Mouse (Mus musculus) forebrain, embryonic 10.5 days (tissue): ENCODE results near the gene Tns2. TPM values are rescaled to one million over a fixed set of nuclear protein-coding genes. Genes with fewer than 3 reads are reported as not detected.

Source experiments
- DNase-seq: peaks from one replicate; pipeline ENCODE4 v3.0.0-alpha.2; 2017; ENCODE audit warnings: low spot score; ENCODE audit errors: extremely low spot score
- H3K27ac ChIP-seq: fragments of 300-500 bp; sonication (generic); 2 replicates; pipeline ENCODE4 v1.5.1; 2016; ENCODE audit warnings: mild to moderate bottlenecking
- H3K27me3 ChIP-seq: fragments of 300-500 bp; sonication (generic); 2 replicates; pipeline ENCODE4 v1.6.1; 2016; ENCODE audit warnings: mild to moderate bottlenecking; ENCODE audit not compliant: poor library complexity, severe bottlenecking
- H3K36me3 ChIP-seq: fragments of 300-500 bp; sonication (generic); replicated peaks from 2 replicates; pipeline ENCODE4 v1.6.1; 2016; ENCODE audit warnings: mild to moderate bottlenecking, moderate library complexity
- H3K4me1 ChIP-seq: fragments of 300-500 bp; sonication (generic); 2 replicates; pipeline ENCODE4 v1.6.1; 2016
- H3K4me3 ChIP-seq: fragments of 300-500 bp; sonication (generic); 2 replicates; pipeline ENCODE4 v1.5.1; 2016; ENCODE audit warnings: mild to moderate bottlenecking, moderate library complexity
- H3K9me3 ChIP-seq: fragments of 300-500 bp; sonication (generic); 2 replicates; pipeline ENCODE4 v1.6.1; 2016; ENCODE audit warnings: mild to moderate bottlenecking, moderate library complexity
- WGBS: fragments of 180-500 bp; shearing (Covaris S2); methylation state at CpG from one replicate; pipeline ENCODE4 v1.1.7; 2016; 5-methylcytosine and 5-hydroxymethylcytosine counted together
- polyA plus RNA-seq: library from polyadenylated mRNA; unstranded; fragments of >200 nt; fragmentation: Nextera tagmentation; extraction: Ambion mirVana; gene quantifications from 2 replicates; pipeline ENCODE4 v1.2.1, GENCODE M21; 2016

Tns2 gene
- polyA plus RNA-seq, 1 experiment from 2014 or later = 11.1 TPM

DNA sequence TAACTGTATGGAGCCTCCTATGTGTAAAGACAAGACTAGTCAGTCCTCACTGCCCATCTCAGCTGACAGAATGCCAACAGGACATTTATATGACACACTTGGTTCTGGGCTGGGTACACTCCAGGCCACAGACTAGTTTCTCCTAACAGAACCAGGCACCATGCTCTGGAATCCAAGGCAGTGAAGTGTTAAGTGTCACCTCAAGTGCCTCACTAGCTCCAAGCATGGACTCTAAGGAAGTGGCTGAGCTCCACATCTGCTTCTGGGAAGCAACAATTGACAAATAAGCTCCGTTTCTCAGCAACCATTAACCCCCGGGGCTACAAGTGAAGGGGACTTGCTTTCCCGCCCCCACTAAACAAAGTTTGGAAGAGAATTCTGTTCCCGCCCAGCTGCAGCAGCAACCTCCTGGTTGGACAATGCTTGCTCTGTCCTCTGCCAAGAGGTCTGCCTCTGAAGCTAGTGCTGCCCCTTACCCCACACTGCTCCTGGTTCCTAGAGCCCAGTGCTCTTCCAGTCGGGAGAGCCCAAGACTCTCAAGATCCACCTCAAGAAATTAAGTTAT, 2.1 kb upstream of the Tns2 start:
- H3K27ac ChIP-seq = peak overlapping the region; percentile 35
- H3K27me3 ChIP-seq = peaks cover 41% of the 10 kb centered on the region
- 0 out of 2 replicates have a peak overlapping the region, but pooled peaks have one; percentile 5 for H3K4me3 ChIP-seq
- H3K4me1 ChIP-seq = peaks cover 60% of the 10 kb centered on the region
- no peaks in the 10 kb centered on the region for H3K9me3 ChIP-seq
- no peak for DNase-seq
- WGBS = 31% methylated on average over 5 of the region's 5 CpGs
- H3K36me3 ChIP-seq = peaks cover 57% of the 10 kb centered on the region

DNA sequence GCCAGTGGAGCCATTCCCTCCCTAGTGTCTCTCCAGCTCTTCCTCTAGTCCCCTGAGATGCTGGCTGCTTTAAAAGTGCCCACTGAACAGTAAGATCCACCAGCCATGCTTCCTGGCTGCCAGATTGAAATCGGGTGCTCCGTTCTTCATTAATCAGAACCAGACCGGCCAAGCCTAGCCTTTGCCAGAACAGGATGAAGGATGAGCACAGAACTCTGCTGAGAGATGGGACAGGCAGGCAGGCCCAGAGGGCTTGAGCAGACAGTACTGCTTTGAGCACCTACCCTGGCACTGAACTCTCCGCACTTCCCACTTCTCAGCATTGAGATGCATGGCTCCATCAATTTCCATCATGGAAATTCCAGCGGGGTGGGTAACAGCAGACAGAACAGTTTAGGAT, 953 bp upstream of the Tns2 start:
- peaks cover 53% of the 10 kb centered on the region for H3K27me3 ChIP-seq
- H3K4me3 ChIP-seq = peak overlapping the region; percentile 62; the same call in 1 of the 2 replicates
- no peak for DNase-seq
- H3K9me3 ChIP-seq = no peaks in the 10 kb centered on the region
- H3K36me3 ChIP-seq = peaks cover 45% of the 10 kb centered on the region
- H3K4me1 ChIP-seq = peaks cover 72% of the 10 kb centered on the region
- no peak overlapping the region; the same call in 1 of the 2 replicates for H3K27ac ChIP-seq
- WGBS = 47% methylated on average over 5 of the region's 5 CpGs

DNA sequence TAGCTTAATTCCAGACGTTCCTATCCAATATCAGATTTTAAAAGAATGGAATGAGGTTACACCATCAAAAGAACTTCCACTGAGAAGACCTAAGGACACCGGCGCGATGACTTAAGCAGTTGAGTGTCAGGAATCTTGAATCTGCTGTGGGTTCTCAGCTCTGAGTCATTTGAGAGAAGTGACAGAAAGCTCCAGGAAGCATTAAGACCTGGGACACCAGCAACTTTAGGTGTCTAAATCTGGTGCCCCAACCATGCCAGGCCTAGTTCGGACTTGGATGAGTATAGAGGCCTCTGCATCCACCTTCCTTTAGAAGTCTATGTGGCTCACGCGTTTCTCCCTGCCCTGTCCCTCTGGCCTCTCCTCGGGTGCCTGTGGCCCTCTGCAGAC, 447 bp upstream of the Tns2 start:
- Histone ChIP-seq H3K9me3 (no peaks in the 10 kb centered on the region), H3K4me1 (peaks cover 77% of the 10 kb centered on the region), H3K36me3 (peaks cover 40% of the 10 kb centered on the region), H3K27me3 (peaks cover 58% of the 10 kb centered on the region), H3K27ac (peak overlapping the region; percentile 88), H3K4me3 (peak overlapping the region; percentile 62)
- 19% methylated on average over 8 of the region's 8 CpGs for WGBS
- no peak for DNase-seq

DNA sequence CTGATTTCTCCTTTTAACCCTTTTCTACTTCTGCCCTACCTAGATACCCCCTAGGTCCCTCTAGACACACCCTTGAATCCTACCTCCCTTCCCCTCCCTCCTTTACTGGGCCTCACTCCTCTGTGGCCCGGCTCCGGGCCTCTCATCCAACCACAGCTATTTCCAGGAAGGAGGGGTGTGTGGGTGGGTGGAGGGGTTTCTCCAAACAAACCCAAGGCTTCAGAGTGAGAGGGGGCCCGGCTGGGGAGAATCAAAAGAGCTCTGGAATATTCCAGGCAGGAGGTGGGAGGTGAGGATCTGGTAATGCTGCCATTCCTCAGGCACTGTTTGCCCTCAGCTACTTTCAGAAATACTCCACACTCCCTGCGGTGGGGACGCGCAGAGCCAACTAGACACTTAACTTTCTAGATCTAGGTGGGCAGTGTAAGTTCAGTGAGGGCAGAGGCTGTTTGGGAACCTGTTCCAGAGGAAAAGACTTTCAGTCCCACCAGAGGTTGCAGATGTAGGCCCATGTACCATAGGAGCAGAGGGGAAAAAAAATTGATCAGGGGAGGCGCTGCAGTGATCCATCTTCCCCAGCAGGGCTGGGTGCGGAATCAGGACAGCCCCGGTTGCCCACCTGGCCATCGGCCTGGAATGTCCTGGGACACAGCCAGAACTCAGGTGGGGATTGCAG, 921 bp downstream of the Tns2 start:
- WGBS = 25% methylated on average over 10 of the region's 10 CpGs
- Histone ChIP-seq H3K36me3 (peaks cover 26% of the 10 kb centered on the region), H3K9me3 (no peaks in the 10 kb centered on the region), H3K27ac (peak overlapping the region; percentile 88), H3K27me3 (peaks cover 71% of the 10 kb centered on the region), H3K4me3 (peak overlapping the region; percentile 62), H3K4me1 (peaks cover 91% of the 10 kb centered on the region)
- DNase-seq = no peak

DNA sequence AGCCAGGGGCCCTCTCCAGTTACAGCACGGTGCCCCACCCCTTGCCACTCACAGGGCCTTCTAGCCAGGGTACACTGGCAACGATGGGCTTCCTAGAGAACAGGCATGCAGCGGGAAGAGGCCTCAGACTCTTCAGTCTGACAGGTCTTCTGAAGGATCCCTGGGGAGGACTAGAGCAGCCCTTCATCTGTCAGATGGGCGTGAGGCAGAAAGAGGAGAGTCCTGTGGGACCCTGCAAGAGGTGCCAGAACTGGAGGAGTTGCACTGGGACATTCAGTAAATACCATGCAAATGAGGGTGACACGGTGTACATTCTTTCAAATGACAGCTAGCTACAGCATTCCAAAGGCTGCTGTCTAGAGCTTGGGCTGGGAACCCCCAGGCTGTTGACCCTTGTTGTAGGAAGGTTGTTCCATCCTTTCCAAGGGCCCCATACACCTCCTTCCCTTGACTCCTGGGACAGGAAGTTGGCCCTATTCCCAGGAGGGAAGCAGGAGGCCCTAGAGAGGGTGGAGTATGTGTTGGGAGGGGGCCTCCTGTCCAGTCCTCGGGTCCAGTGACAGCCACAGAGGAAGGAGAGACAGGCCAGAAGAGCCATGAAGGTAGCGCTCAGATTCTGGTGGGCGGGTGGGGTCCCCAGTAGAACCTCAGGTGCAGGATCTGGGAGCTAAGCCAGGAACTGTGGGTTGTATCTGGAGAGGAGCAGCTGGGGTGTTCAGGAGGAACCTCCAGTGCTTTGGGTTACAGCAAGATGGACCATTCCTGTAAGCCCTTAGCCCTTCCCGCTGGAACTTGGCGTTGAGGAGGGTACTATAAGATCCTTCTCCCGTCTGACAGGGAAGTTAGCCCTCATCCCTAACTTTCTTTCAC, 1.7 kb downstream of the Tns2 start:
- Histone ChIP-seq H3K27me3 (peaks cover 79% of the 10 kb centered on the region), H3K9me3 (no peaks in the 10 kb centered on the region), H3K4me1 (peaks cover 99% of the 10 kb centered on the region), H3K36me3 (peaks cover 18% of the 10 kb centered on the region), H3K27ac (peak overlapping the region; percentile 88), H3K4me3 (peak overlapping the region; percentile 62)
- DNase-seq = no peak
- 32% methylated on average over 11 of the region's 11 CpGs for WGBS

DNA sequence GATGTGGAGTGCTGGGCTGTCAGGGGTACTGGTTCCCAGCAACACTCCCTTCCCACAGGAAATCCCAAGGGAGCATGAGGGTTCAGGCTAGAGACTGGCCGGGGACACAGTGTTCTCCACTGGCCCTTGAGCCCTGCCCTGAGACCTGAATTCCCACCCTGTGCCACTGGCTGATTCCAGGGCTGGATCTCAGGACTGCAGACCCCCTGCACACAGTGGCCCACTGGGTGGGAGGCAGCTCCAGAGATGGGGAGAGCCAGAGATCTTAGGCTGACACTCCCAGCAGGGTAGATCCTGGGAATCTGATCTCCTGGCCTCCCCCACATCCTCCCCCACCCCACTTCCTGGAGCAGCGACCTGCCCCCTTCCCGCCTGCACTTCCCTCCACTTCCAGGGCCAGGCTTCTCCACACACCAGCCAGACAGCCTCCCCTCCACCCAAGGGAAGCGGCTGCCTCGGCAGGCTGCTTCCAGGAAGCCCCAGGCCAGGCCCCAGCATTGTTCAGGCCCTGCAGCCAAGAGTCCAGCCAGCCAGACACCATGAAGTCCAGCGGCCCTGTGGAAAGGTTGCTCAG, 2.4 kb downstream of the Tns2 start:
- 12% methylated on average over 6 of the region's 6 CpGs for WGBS
- peak overlapping the region; percentile 88 for H3K27ac ChIP-seq
- H3K4me3 ChIP-seq = peak overlapping the region; percentile 42
- H3K9me3 ChIP-seq = no peaks in the 10 kb centered on the region
- peaks cover 86% of the 10 kb centered on the region for H3K27me3 ChIP-seq
- H3K4me1 ChIP-seq = peaks cover 100% of the 10 kb centered on the region
- H3K36me3 ChIP-seq = peaks cover 11% of the 10 kb centered on the region
- DNase-seq = no peak

DNA sequence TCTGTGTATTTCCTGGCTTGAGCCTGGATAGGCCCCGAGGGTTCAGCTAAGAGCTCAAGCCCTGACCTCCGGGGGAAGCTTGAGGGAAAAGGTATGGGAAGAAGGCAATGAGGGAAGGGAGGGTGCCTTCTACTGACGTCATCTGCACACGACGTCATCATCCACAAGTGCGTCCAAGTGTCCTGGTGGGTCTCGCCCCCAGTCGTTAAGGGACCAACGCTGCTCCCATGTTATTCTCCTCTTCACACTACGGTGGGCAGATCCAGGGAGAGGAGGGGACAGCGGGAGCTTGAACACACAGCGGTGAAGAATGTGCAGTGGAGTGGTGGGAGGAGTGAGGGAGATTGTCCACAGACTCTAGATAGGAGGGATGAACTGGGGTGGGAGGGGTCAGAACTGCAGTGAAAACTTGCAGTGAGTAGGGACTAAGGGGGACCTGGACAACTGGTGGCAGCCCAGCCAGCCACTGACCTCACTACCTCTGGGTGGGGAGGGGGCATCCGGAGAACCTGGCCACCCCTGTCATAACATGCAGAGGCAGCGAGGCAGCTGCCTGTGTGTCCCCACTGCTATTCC, 3.2 kb downstream of the Tns2 start:
- peaks cover 90% of the 10 kb centered on the region for H3K27me3 ChIP-seq
- H3K36me3 ChIP-seq = peaks cover 3% of the 10 kb centered on the region
- DNase-seq = no peak
- H3K4me3 ChIP-seq = peak overlapping the region; percentile 42
- peak overlapping the region; percentile 88 for H3K27ac ChIP-seq
- peaks cover 100% of the 10 kb centered on the region for H3K4me1 ChIP-seq
- WGBS = 5% methylated on average over 14 of the region's 14 CpGs
- no peaks in the 10 kb centered on the region for H3K9me3 ChIP-seq

DNA sequence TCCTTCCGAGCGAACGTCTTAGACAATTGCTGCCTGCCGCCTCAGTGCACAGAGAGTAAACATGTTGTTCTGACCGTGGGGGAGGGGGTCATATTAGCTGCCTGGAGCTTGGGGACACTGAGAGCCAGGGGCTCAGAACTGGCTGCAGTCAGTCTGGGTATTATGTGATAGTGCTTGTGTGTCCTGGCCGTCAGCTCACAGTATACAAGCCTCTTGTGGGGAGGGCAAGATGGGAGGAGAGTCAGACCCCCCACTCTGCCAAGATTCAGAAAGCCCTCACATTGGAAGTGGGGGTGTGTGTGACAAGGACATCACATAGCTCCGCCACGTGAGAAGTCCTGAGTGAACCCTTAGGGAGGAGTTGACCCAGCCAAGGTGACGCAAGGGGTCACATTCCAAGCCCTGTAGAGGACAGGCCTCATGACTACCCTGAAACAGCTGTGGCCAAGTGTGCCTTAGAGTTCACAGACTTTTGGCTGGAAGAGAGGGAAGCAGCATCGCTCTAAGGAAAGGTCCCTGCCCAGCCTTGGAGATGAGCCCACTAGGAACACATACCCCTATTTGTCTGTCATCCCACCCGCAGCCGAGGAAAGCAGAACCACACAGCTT, 3.8 kb downstream of the Tns2 start:
- Histone ChIP-seq H3K4me1 (peaks cover 99% of the 10 kb centered on the region), H3K4me3 (peak overlapping the region; percentile 42), H3K9me3 (no peaks in the 10 kb centered on the region), H3K27ac (peak overlapping the region; percentile 88), H3K27me3 (peaks cover 88% of the 10 kb centered on the region), H3K36me3 (no peaks in the 10 kb centered on the region; the same call in 1 of the 2 replicates)
- DNase-seq = no peak
- WGBS = 21% methylated on average over 12 of the region's 12 CpGs

DNA sequence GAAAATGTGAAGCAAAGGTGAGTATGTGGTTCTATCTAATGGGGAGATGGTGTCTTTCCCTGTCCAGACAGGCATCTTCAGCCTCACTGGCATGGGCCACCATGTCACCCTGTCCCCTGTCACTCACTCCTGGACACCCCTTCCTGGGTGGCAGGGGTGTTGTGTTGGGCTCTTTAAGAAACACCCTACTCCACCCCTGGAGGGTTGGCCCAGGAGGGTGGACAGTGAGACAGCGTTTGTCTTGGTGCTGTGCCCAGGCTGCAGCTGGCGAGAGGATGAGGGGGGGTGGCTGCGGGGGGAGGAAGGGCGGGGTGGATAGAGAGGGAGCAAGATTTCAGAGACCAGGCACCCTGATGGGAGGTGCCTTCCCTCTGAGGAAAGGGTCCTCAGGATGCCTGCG, 5.1 kb downstream of the Tns2 start:
- WGBS = 64% methylated on average over 5 of the region's 5 CpGs
- H3K27ac ChIP-seq = no peak overlapping the region
- H3K4me3 ChIP-seq = no peak overlapping the region
- no peak for DNase-seq
- peaks cover 3% of the 10 kb centered on the region; the same call in 1 of the 2 replicates for H3K36me3 ChIP-seq
- H3K27me3 ChIP-seq = peaks cover 82% of the 10 kb centered on the region
- H3K4me1 ChIP-seq = peaks cover 91% of the 10 kb centered on the region
- H3K9me3 ChIP-seq = no peaks in the 10 kb centered on the region

DNA sequence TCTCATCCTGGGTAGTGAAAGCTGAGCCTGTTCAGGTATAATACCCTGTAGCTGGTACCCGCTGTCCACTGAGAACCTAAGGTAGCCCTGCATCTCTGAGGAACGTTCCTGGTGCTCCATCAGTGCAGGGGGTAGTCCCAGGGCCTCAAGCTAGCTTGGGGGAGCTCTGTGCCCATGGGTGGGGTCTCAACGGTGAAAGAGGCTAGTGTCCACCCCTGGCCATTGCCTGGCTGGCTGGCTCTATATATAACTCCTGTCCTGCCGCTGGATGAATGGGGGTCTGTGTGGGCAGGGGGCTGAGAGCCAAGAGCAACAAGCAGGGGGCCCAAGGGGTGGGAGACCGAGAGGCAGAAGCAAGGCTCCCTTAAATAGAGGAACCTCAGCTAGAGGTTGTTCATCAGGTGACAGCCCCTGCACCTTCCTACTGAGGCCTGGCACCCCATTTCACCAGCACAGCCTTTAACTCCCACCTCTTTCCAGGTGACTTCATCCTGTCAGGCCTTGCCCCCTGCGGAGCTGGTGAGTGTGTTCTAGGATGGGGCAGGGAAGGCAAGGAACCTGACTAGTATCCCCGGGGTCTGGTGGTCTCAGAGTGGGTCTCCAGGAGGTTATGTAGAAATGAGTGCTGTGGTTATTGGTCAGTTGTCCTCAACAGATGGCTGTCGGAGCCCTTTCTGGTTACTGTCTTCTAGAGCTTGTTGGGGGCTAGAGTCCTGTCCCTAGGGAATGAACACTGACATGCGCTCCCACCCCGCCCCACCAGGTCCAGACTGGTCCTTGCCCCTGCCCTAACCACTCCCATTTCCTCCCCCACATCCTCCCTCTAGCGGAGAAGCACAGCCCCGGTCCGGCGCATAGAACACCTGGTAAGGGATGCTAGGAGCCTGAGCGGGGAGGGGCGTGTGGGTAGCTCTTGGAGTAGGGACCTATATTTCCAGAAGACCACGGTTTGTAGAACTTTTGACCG, 5.8 kb downstream of the Tns2 start:
- Histone ChIP-seq H3K36me3 (peaks cover 8% of the 10 kb centered on the region), H3K27ac (no peak overlapping the region), H3K9me3 (no peaks in the 10 kb centered on the region), H3K4me1 (peaks cover 84% of the 10 kb centered on the region), H3K4me3 (peak overlapping the region; percentile 48), H3K27me3 (peaks cover 77% of the 10 kb centered on the region)
- WGBS = 28% methylated on average over 18 of the region's 18 CpGs
- no peak for DNase-seq

DNA sequence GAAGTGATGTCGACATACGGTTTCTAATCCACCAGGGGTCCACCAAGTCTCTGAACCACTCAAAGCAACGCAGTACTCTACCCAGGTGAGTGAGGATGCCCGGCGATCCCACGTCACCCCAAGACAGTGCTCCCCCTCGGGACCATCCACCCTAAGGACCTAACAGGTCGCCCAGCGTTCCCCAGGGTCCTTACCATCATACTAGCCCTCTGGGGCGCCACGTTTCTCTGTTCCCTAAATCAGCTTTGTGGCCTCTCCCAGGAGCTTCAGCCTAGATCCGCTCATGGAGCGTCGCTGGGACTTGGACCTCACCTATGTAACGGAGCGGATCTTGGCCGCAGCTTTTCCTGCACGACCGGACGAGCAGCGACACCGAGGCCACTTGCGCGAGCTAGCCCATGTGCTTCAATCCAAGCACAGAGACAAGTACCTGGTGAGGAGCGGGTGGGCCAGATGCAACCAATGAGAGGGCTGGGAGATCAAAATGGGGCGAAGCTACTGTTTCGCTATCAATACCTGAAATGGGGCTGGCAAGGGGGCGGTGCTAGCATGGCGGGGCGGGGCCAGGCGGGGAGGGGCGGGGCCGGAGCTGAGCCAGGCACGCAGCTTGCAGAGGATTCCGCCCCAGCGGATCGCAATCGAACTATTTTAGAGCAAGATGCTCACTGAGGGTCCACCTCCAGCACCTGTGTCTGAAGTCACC, 6.7 kb downstream of the Tns2 start:
- H3K27me3 ChIP-seq = peaks cover 69% of the 10 kb centered on the region
- 7% methylated on average over 38 of the region's 38 CpGs for WGBS
- peaks cover 17% of the 10 kb centered on the region for H3K36me3 ChIP-seq
- H3K4me3 ChIP-seq = peak overlapping the region; percentile 48
- H3K9me3 ChIP-seq = no peaks in the 10 kb centered on the region
- DNase-seq = no peak
- H3K27ac ChIP-seq = no peak overlapping the region
- H3K4me1 ChIP-seq = peaks cover 76% of the 10 kb centered on the region
